Mouse (Mus musculus) layer of hippocampus, adult 2 months (tissue): ENCODE data around the gene Glb1l. TPM values are rescaled to one million over a fixed set of nuclear protein-coding genes. Genes with fewer than 3 reads are reported as not detected.

Experiments used
- DNase-seq, 2 experiments: peaks; one replicate each; pipeline ENCODE4 v3.0.0; 2022; ENCODE audit warnings: low spot score in 2 of 2
- H3K27ac ChIP-seq: fragments of 200-600 bp; 2 replicates; pipeline ENCODE4 v1.8.1; 2022
- H3K4me3 ChIP-seq: fragments of 200-600 bp; 2 replicates; pipeline ENCODE4 v1.8.1; 2022; ENCODE audit warnings: mild to moderate bottlenecking
- CTCF ChIP-seq: fragments of 200-600 bp; conservative IDR thresholded peaks from 2 replicates; pipeline ENCODE4 v1.8.1; 2022; ENCODE audit warnings: antibody characterized with exemption, mild to moderate bottlenecking, moderate library complexity
- microRNA-seq, 2 experiments: library from miRNA; unstranded; fragments of <30 nt; microRNA quantifications; one replicate each; pipeline ENCODE4 v1.2.0; 2021
- total RNA-seq, 2 experiments: library from RNA; stranded (reverse); gene quantifications; 2 replicates each; pipeline ENCODE4 v1.2.3; 2021

Glb1l gene
- total RNA-seq, 2 experiments from 2014 or later: 16.9 to 17.7 TPM

DNA sequence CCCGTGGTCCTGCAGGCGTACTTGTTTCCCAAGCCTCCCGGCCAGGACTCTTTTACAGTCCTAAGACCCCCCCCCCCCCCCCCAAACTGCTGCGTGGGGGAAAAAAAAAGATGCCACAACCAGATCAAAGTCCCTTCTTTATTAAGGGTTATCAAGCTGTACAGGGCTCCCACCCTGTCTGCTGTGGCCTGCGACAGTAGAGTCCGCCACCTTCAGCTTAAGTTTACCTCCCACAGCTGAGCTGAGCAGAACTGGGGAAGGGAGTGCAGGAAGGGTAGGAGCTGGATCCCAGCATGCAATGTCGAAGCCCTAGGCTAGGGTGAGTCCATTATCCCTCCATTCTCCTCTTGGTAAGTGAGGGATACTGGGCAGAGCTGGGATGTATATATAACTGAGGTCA lies 29.9 kb downstream of the Glb1l start:
- H3K4me3 ChIP-seq: peak overlapping the region; percentile 77; the same call in 1 of the 2 replicates
- TF ChIP-seq CTCF: no peak
- H3K27ac ChIP-seq: no peak overlapping the region

DNA sequence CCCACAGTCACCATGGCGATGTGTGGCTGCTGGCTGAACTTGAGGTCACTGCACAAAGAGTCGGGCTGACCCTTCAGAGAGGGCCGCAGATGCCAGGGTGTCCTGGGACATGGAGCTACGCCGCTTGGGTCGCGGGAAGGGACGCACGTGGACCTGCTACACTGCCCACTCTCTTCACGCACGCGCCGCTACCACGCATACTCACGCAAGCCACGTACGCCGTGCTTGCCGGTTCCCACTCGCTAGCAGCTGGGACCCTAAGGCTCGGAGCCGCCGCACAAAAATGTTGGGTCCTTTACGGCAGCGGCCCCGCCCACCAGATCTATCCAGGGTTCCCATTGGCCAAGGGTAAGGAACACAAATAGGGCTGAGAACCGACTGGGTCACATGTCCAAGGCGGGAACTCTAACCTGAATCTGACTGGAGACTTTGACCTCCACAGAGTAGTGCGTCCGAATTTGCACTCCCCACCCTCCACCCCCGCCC lies 30.5 kb downstream of the Glb1l start, which contains the start of gene Abcb6:
TSS of gene Abcb6 (minus strand) at position 288 of the 486 bp plus-strand sequence.
- no peak for TF ChIP-seq CTCF
- Histone ChIP-seq H3K27ac (peak within 1 kb of the TSS; percentile 82), H3K4me3 (peak within 1 kb of the TSS; percentile 77)
- DNase-seq: peak; percentile 86 to 94

More for the DNA sequence above, 29.9 kb downstream of the Glb1l start:
- DNase-seq: no peak

DNA sequence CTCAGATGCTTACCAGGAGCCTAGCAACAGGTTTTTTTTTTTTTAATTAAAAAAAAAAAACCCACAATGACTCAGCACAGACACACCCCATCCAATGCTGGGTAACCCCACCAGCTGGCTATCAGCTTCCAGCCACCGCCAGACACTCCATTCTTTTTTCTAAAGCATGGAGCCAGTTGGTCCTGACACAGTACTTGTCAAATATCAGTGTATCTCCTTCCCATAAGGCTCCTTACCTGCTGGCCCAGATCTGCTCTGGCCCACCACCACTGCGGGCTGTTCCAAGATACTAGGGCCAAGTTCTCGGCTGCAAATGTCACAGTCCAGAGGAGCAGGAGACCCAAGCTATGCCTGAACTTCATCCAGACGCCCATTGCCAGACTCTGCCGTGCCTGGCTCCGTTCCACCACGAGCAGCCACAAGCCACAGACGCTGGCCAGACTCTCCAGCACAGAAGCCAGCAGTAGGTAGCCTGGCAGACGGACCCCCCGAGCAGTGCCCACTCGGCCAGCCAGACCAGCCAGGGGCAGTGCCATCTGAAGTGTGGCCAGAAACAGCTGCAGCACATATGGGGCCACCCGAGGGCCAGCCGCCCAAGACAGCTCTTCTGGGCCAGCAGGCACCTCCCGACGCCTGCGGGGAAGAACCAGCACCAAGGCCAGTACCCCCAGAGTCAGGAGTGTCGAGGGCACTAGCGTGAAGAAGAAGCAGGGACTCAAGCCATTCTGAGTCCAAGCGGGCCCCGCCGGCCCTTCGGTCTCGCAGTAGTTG lies 31.1 kb downstream of the Glb1l start:
- peak; percentile 44 to 47 for DNase-seq
- Histone ChIP-seq H3K4me3 (peak overlapping the region; percentile 77), H3K27ac (peak overlapping the region; percentile 82)
- no peak for TF ChIP-seq CTCF

DNA sequence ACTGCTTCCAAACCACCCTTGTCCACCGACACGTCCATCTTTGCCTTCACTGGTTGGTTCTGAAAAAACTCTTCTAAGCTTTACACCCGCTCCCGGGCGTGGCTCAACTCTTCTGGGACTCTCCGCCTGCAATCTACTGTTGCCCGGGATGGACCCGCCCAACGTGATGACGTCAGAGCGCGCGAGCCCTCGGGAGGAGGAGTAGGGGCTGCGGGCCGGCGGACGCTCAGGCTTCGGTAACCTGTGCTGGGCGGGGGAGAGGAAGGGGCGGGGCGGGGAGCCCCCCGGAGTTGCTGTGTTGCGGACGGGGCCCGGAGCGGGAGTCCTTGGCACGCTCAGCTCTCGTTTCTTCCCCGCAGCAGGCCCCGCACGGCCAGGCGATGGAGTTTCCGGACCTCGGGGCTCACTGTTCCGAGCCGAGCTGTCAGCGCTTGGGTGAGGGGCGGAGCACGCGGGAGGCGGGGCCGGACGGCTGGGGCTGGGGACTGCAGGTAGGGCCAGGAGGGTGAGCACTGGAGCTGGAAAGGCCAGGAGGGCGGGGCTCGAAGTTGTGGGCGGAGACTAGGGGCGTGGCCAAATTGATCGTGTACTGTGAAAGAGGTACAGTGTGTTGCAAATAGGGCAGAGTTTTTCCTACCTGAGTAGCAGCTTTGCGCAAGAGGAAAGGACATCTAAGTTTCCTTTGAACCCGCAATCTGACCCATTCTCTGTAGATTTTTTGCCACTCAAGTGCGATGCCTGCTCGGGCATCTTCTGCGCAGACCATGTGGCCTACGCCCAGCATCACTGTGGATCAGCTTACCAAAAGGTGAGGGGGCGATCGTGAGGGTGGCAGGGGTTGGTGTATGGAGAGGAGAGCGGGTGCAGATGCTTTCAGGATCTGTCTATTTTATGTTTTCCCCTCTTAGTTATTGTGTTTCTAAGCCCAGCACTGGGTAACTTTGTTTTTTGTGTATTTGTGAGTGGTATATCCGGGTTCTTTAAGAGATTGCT lies 41.8 kb downstream of the Glb1l start, which contains the start of gene Zfand2b:
TSS of gene Zfand2b (plus strand) at position 175 of the 993 bp plus-strand sequence.
- no peak for TF ChIP-seq CTCF
- peak within 1 kb of the TSS; percentile 98 for H3K27ac ChIP-seq
- DNase-seq: peak; percentile 94 to 95

DNA sequence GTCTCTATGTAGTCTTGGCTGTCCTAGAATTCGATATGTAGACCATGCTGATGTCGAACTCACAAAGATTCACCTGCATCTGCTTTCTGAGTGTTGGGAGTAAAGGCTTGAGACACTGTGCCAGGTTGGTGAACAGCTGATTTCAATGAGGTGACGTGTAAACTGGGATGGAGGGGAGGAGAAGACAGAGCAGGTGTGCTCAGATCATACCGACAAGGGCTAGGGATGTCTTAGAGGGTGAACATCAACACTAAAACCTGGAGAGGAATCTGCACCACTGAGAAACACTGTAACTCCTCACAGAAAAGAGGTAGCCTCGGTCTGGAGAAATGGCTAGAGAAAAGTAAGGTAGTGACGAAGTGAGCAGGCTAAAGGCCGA lies 42.5 kb downstream of the Glb1l start:
- no peak for DNase-seq
- TF ChIP-seq CTCF: no peak
- peak overlapping the region; percentile 95 for H3K4me3 ChIP-seq
- peak overlapping the region; percentile 98 for H3K27ac ChIP-seq

More for the DNA sequence above, 41.8 kb downstream of the Glb1l start, which contains the start of gene Zfand2b:
- peak within 1 kb of the TSS; percentile 95 for H3K4me3 ChIP-seq

DNA sequence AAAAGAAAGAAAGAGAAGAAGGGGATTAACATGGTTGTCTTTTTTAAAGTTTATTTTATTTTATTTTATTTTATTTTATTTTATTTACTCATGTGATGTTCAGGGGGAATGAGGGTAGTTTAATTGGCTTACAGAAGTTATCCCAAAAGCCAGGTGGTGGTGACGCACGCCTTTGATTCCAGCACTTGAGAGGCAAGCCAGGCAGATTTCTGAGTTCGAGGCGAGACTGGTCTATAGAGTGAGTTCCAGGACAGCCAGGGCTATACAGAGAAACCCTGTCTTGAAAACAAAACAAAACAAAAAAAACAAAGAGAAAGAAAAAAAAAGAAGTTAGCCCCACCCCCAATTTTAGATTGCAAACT lies 50.4 kb downstream of the Glb1l start:
- H3K4me3 ChIP-seq: no peak overlapping the region
- no peak overlapping the region for H3K27ac ChIP-seq
- TF ChIP-seq CTCF: no peak

DNA sequence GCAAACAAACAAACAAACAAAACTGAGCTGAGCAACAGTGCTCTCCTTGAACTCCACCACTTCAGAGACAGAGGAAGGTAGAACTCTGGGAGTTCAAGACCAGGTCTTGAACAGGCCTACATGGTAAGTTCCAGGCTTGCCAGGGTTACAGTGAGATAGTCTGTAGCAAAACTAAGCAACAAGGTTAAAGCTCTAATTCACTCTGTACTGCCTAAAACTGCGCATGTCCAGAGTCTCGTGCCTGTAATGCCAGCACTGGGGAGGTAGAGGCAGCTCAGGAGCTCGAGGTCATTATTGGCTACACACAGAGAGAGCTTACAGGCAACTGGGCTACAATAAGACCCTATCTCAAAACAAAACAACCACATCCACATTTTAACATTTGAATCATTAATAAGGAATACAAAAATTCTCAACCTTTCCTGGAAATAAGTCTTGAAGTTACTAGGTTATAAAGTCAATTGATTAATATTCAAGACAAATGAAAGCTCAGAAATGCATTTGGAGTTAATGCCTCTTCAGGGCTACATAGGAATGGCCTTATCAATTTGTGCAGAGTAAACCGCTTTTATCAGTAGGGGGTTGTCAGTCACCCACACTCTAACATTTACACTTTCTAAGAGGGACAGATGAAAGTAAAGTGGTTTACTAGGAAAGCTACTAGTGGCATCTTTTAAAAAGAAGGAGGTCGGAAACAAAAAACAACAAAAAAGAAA lies 50.9 kb downstream of the Glb1l start:
- no peak overlapping the region for H3K27ac ChIP-seq
- no peak for DNase-seq
- H3K4me3 ChIP-seq: no peak overlapping the region
- no peak for TF ChIP-seq CTCF

More for the DNA sequence above, 50.4 kb downstream of the Glb1l start:
- DNase-seq: no peak

DNA sequence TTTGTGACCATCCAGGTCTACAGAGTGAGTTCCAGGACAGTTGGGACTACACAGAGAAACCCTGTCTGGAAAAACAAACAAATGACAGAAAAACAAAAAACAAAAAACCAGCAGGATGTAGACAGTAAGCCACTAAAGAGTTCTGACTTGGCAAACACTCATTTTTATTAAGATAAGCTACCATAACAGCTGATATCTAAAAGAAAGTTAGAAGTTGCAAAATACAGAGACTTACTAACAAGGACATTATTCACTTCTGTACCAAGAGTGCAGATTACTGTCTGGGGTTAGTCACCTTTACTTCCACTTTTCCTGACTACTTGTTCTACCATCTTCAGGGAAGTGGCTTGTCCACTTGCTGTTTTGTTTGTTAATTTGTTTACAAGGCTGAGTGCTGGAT lies 51.6 kb downstream of the Glb1l start:
- H3K27ac ChIP-seq: no peak overlapping the region
- no peak overlapping the region for H3K4me3 ChIP-seq
- TF ChIP-seq CTCF: no peak
- DNase-seq: no peak

DNA sequence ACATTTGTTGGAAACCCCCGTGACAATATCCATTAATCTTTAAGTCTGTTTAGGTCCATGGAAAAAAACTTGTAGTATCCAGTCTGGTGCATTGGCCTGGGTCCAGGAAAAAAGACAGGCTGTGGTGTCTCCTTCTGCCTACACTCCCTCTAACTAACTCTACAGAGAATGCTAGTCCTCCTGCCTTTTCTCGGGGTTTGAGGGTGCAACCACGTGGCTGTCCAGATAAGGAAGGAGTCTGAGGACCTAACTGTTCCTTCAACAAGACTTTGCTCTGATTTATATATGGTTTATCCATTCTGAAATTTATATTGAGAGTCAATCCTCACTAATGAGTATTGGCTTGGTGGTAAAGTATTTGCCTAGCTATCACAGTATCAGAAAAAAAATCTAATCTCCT lies 54.8 kb downstream of the Glb1l start:
- TF ChIP-seq CTCF: no peak
- DNase-seq: no peak
- Histone ChIP-seq H3K27ac (no peak overlapping the region), H3K4me3 (no peak overlapping the region)

DNA sequence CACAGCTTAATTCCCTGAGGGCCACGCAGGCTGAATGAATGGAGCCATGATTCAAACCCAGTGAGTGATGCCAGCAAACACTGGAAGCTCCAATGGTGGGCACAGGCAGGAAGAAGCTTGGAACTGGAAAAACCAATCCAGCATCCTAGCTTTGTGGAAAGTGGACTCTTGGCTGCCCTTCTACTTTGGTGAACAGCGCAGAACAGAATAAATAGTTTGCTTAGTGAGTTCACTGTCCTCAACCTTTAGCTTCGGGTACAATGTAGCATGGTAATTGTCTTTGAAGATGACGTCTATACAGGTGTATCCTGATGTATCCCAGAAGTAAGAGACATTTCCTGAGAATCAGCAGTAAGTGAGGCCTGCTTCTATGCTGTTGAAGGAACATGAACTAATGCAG lies 61.9 kb downstream of the Glb1l start:
- H3K4me3 ChIP-seq: no peak overlapping the region
- H3K27ac ChIP-seq: no peak overlapping the region
- no peak for DNase-seq
- TF ChIP-seq CTCF: no peak

Small RNA genes lying within 50 kb of the gene (microRNA-seq; reads per million reads assigned to microRNA genes)
- 0 reads per million in 2 experiments for gene Gm27943

Other genes with a start within 250 kb of the Glb1l start
- 1 to 10 TPM; 1.9 to 2.0 TPM for gene Nhej1, start 85.6 kb downstream of the Glb1l start, total RNA-seq
- under 1 TPM in 1 of 2 experiments, not detected in 1; 0.23 TPM for gene Slc23a3, start 76.9 kb downstream of the Glb1l start, total RNA-seq
- 10 to 100 TPM; 31.2 to 32.0 TPM for gene Cnppd1, start 68.1 kb downstream of the Glb1l start, total RNA-seq
- 100 to 1,000 TPM; 178 to 179 TPM for gene Retreg2, start 68.0 kb downstream of the Glb1l start, total RNA-seq
- gene Zfand2b, start 42.2 kb downstream of the Glb1l start, total RNA-seq: 10 to 100 TPM; 31.9 to 41.8 TPM
- 10 to 100 TPM; 26.9 to 31.4 TPM for gene Abcb6, start 30.4 kb downstream of the Glb1l start, total RNA-seq
- 10 to 100 TPM; 28.4 to 30.4 TPM for gene Ankzf1, start 18.7 kb downstream of the Glb1l start, total RNA-seq
- gene Atg9a, start 18.6 kb downstream of the Glb1l start, total RNA-seq: 100 to 1,000 TPM; 106 to 113 TPM
- gene Stk16, start within 50 bp of the Glb1l start, total RNA-seq: 10 to 100 TPM; 88.6 to 93.7 TPM
- 100 to 1,000 TPM; 533 to 543 TPM for gene Tuba4a, start 9.1 kb upstream of the Glb1l start, total RNA-seq
- gene A630095N17Rik, start 21.3 kb upstream of the Glb1l start, total RNA-seq: not detected
- gene Dnajb2, start 25.6 kb upstream of the Glb1l start, total RNA-seq: 10 to 100 TPM; 69.6 to 82.8 TPM
- gene Ptprn, start 53.7 kb upstream of the Glb1l start, total RNA-seq: 100 to 1,000 TPM; 395 to 416 TPM
- gene Resp18, start 67.6 kb upstream of the Glb1l start, total RNA-seq: 100 to 1,000 TPM in 1 of 2 experiments, 10 to 100 TPM in 1; 82.5 to 106 TPM
- gene Dnpep, start 107.2 kb upstream of the Glb1l start, total RNA-seq: 10 to 100 TPM; 49.1 to 50.0 TPM
- under 1 TPM; 0.88 to 1.00 TPM for gene Des, start 149.5 kb upstream of the Glb1l start, total RNA-seq
- 100 to 1,000 TPM; 168 to 179 TPM for gene Speg, start 164.5 kb upstream of the Glb1l start, total RNA-seq
- 10 to 100 TPM; 72.9 to 76.0 TPM for gene Gmppa, start 225.1 kb upstream of the Glb1l start, total RNA-seq
- 1 to 10 TPM; 5.5 to 7.1 TPM for gene Asic4, start 239.6 kb upstream of the Glb1l start, total RNA-seq